Mouse (Mus musculus): Measurements from ENCODE around the gene Mlx.
"Not testable (repeated sequence)": the region's sequence is repeated elsewhere in the genome, so short reads cannot be mapped to it uniquely, and the experiment has no call there.

Mlx gene

GRCm38 (mm10) chr11:101098231-101098630, 11.2 kb downstream of the Mlx start:
- no peak for DNase-seq (ENCODE audit: low spot score)

DNA sequence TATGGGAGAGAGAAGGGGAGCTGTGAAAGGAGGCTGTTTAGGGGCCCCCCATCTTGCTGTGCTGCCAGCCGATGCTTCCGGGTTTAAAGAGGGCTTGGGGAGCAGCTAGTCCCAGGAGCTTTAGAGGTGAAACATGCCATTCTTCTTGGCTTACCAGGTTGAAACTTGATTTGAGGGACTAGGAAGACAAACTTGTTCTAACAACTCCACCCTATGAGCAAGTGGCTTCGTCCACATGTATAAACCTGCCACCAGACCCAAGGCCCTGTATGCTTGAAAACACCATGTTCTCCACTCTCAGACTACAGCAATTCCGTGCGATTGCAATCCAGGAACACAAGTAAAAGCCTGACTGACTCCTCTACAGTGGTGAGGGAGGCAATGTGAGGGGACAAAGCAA, 15.9 kb downstream of the Mlx start:
- DNase-seq (ENCODE audit: low spot score), result peak; percentile 51

- DNase-seq (ENCODE audit: low spot score), result no peak
Observed at GRCm38 (mm10) chr11:101109351-101109750, 22.3 kb downstream of the Mlx start.

DNA sequence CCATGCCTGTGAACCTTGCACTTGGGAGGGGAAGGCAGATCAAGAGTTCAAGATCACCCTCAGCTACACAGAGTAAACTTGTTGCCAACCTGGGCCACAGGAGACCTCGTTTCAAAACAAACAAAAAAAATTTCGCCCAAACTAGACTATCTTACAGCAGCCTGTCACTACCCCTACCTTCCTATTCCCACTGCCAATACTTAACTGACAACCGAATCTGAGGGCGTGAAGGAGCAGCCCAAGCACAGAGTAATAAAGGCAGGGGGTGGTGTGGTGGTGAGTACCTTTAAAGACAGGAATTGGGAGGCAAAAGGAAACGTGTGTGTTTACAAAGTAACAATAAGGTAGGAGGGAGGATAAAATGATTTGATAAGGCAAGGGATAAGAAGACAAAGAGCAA, 23.6 kb downstream of the Mlx start:
- DNase-seq (ENCODE audit: low spot score), result no peak

- DNase-seq (ENCODE audit: low spot score), result no peak
Observed at GRCm38 (mm10) chr11:101111178-101111577, 24.1 kb downstream of the Mlx start.

DNA sequence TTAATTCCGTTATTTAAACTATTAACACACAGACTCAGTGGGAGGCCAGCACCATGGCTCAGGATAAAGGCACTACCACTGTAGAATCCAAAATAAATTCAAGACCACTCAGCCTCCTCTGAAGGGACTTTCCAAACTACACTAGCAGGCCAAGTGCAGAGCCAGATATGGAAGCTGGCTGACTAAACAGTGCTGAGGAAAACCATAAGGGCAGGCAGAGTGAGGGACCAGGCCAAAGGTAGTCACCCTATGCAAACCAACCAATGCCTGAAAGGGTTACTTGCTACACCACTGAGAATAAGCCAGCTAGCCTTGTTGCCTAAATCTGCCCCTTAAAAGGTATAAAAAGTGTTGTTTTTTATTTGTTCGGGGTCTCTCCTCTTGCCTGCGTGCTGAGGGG, 25.1 kb downstream of the Mlx start:
- no peak for DNase-seq (ENCODE audit: low spot score)

DNA sequence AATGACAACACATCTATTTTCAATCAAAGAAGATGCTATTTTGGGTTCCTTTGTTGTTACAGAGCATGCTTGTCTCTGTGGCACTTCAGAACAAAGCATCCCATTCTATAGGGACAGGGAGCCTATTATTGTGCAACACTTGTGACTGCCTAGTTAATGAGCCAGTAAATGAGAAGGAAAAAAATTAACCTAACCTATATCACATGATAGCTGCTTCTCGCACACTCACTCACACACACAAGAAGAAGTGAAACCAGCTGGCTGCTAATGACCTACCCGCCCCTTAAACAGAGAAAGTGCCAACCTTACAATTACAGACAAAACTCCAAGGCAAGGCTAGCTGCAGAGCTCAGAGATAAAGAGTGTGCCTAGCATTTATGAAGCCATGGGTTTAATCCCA, 28.5 kb downstream of the Mlx start:
- no peak for DNase-seq (ENCODE audit: low spot score)

DNA sequence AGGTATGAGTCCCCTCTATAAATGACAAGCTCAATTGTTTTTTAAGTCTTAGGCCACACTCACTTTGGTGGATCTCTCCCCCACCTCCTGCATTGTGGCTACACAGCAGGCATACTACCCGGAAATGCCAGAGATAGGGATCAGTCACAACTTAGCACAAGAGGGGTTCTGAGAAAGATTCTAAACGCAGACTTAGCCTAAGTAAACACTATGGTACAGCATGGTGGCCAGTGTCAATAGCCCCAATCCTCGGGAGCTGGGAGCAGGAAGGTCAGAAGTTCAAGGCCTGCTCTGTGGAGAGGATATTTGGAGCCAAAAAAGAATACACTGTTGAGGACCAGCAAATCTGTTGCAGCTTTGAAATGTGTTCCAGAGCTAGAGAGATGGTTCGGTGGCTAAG, 31.0 kb downstream of the Mlx start:
- DNase-seq (ENCODE audit: low spot score), result peak; percentile 7

DNA sequence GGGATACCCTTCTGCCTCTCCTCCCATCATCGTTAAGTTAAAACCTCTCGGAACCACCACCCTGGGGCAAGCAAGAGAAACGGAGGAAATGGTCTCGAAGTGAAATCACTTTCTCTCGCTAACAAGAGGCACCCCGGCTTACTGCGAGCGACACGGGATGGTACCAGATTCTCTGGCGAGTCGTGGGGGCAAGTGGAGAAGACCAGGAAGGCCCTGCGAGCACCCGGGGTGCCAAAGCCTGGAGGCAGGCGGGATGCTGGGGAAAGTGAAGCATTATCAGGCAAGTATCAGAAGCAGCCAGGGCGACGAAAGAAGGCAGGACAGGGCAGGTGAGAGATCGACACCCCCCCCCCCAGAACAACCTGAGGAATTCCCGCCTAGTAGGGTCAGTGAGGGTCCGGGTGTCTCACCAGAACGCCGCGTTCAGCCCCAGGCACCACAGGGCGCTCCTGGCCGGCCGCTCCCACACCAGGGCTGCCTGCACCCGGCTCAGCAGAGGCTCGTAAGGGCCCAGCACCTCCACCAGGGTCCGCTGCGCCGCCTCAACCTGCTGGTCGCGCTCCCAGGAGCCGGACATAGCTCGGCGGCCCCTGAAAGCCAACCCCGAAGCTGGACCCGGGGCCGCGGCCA, 32.2 kb downstream of the Mlx start:
- no peak for DNase-seq (ENCODE audit: low spot score)

DNA sequence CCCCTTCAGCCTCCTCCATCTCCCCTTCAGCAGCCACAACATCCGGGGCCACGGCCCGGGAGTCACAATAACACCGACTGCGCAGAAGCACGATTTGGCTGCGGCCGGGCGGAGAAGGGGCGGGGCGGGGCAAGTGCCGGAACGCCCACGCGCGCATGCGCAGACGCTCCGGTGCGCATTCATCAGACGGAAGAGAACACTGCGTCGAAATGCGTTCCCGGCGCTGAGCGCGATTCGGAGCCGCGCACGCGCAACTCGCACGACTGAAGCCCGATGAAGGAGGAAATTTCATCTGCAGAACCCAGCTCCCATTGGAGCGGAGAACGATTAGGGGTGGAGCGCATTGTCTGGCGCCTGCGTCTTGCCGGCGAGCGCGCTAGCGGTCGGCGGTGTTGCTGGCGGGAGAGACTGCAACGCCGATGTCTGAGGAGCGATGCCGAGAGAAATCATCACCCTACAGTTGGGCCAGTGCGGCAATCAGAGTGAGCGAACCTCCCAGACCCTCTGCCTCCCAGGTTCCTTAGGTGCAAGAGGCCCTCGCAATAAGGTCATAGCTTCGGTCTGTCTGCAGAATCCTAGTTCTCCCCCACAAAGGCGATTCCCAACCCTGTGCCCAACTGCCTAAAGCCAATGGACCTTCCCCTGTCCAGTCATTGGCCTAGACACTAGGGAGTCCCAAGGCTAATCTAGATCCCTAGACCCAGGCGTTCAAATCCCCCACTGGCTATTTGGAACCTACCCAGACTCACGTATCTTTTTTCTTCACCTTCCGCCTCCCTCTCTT, 32.9 kb downstream of the Mlx start, which contains the start of the genes Retreg3 and Tubg1:
Gene Retreg3 (minus strand): TSS at position 133 of the 784 bp plus-strand sequence.
Gene Tubg1 (plus strand): TSS at position 178 of the 784 bp plus-strand sequence.
- peak; percentile 98 for DNase-seq (ENCODE audit: low spot score)

DNA sequence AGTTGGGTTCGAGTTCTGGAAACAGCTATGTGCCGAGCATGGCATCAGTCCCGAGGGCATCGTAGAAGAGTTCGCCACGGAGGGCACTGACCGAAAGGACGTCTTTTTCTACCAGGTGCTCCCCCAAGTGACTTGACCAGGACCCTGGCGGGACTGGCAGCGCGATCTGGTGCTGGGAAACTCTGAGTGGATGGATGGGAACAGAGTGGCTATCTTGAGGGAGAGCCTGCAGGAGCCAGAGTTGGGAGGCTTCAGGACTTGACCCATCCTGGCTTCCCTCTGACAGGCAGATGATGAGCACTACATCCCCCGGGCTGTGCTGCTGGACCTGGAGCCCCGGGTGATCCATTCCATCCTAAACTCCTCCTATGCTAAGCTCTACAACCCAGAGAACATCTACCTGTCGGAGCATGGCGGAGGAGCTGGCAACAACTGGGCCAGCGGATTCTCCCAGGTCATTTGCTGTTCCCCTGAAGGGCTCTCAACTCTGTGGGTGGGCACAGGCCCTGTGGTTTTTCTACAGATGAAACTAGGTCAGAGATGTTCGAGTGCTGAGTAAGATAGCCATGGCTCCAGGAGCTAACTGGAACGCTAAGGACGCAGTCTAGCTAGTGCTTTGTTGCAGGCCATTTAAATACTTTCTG, 33.6 kb downstream of the Mlx start:
- no peak for DNase-seq (ENCODE audit: low spot score)

DNA sequence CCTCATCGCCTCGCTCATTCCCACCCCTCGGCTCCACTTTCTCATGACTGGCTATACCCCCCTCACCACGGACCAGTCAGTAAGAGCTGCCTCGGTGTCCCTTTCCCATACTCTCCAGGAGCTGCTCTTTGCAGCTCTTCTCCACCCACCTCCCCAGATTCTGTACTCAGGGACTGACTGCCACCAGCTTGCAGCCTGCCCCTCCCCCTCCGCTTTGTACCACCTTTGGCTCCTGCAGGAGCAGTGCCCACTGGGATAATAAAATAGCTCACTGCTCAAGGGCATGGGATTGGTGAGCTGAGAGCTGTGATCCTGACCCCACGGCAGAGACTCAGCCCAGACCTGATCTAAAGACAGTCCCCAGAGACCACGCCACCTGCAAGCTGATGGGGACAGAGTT, 37.4 kb downstream of the Mlx start:
- DNase-seq (ENCODE audit: low spot score), result not testable (repeated sequence)

GRCm38 (mm10) chr11:101125008-101125407, 37.9 kb downstream of the Mlx start:
- not testable (repeated sequence) for DNase-seq (ENCODE audit: low spot score)

GRCm38 (mm10) chr11:101127075-101127474, 40.0 kb downstream of the Mlx start:
- DNase-seq (ENCODE audit: low spot score), result no peak

DNA sequence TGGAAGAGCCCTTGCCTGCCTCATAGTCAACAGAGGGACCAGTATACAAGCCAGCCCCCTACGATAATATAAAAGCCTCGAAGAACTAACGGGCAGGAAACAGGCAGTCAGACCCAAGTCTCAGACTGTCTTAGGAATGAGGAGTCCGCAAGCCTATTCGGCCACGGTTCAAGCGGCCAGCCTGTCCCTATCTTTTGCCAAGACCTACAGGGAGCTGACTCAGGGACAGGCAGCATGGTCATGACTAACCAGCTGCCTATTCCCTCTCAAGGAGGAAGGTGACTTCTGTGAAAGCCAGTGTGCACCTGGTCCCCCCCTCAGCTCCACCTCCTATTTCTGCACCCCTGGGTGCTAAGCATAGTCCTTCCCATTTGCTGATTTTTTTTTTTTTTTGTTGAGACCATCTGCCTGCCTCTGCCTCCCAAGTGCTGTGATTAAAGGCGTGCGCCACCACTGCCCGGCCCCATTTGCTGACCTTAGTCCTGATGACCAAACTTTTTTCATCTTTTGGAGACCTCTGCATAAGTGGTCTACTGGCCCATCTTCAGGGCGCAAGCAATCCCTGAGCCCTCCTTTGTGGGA, 42.0 kb downstream of the Mlx start:
- DNase-seq (ENCODE audit: low spot score), result no peak

GRCm38 (mm10) chr11:101130056-101130756, 43.1 kb downstream of the Mlx start:
- DNase-seq (ENCODE audit: low spot score), result no peak

GRCm38 (mm10) chr11:101131187-101131586, 44.1 kb downstream of the Mlx start:
- DNase-seq (ENCODE audit: low spot score), result no peak

GRCm38 (mm10) chr11:101131701-101132100, 44.6 kb downstream of the Mlx start:
- no peak for DNase-seq (ENCODE audit: low spot score)

DNA sequence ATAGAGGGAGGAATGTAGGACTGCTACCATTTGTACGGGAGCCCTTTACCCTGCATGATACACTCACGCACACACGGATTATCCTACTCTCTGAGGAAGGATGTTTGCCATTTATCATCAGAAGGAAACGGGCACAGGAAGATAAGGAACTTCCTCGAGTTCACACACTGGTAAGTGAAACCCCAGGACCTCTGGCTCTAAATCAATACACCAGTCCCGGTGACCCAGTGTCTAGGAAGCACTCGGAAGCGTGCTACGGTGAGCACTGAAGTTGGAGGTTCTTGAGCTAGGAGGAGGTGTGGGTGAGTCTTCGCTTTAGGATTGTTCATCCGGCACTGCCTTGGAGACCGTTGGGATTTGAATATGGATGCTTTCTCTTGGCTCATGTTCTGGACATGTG, 46.0 kb downstream of the Mlx start:
- DNase-seq (ENCODE audit: low spot score), result no peak

DNA sequence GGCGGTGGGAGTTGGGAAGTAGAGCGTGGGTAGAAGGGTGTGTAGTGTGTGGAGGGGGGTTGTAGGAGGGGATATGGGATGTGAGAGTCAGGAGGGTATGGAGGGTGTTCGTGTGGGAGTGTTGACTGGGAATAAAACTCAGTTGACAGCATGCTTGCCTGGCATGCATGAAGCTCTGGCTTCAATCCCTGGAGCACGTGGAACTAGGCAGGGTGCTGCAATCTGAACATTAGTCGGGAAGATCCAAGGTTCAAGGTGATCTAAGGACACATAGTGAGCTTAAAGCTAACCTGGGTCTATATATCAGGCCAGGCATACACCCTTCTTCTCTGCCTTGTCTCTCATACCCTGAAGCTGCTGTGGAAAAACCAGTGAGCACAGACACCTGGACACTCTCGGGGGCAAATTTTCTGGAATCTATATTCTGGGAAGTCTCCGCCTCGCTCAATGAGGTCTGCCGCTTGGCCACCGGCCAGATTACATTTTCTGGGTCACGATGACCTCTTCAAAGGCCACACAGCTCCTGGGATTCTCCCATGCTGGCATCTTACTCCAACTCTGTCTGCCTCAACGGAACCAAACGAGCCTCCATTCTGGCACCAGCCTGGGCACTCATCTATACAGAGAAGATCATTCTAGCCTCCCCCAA, 47.3 kb downstream of the Mlx start:
- DNase-seq (ENCODE audit: low spot score), result no peak

GRCm38 (mm10) chr11:101137000-101137399, 49.9 kb downstream of the Mlx start:
- no peak for DNase-seq (ENCODE audit: low spot score)
